Mouse (Mus musculus): Measurements from ENCODE around the gene Topaz1. TPM values are rescaled to one million over a fixed set of nuclear protein-coding genes. Genes with fewer than 3 reads are reported as not detected.
"Not testable (repeated sequence)": the region's sequence is repeated elsewhere in the genome, so short reads cannot be mapped to it uniquely, and the experiment has no call there.

The Topaz1 gene
- total RNA-seq, 2 experiments from 2014 or later = not detected

- ATAC-seq (replicated peaks; ENCODE audit: low FRiP score, poor library complexity, severe bottlenecking) = no peak
These were observed 60.0 kb downstream of the Topaz1 start for GRCm38 (mm10) chr9:122807186-122807585.

- ATAC-seq (replicated peaks; ENCODE audit: low FRiP score, poor library complexity, severe bottlenecking) = no peak
These were observed 63.1 kb downstream of the Topaz1 start for GRCm38 (mm10) chr9:122810212-122810611.

GRCm38 (mm10) chr9:122812386-122812785, 65.2 kb downstream of the Topaz1 start:
- ATAC-seq (replicated peaks; ENCODE audit: low FRiP score, poor library complexity, severe bottlenecking) = no peak

GRCm38 (mm10) chr9:122814775-122815174, 67.6 kb downstream of the Topaz1 start:
- ATAC-seq (replicated peaks; ENCODE audit: low FRiP score, poor library complexity, severe bottlenecking) = no peak

- ATAC-seq (replicated peaks; ENCODE audit: low FRiP score, poor library complexity, severe bottlenecking) = no peak
These were observed 68.2 kb downstream of the Topaz1 start for GRCm38 (mm10) chr9:122815239-122815851.

GRCm38 (mm10) chr9:122823374-122824017, 76.3 kb downstream of the Topaz1 start:
- no peak for ATAC-seq (replicated peaks; ENCODE audit: low FRiP score, poor library complexity, severe bottlenecking)

GRCm38 (mm10) chr9:122826743-122827142, 79.6 kb downstream of the Topaz1 start:
- ATAC-seq (replicated peaks; ENCODE audit: low FRiP score, poor library complexity, severe bottlenecking) = no peak

GRCm38 (mm10) chr9:122829826-122830380, 82.8 kb downstream of the Topaz1 start:
- ATAC-seq (replicated peaks; ENCODE audit: low FRiP score, poor library complexity, severe bottlenecking) = no peak

GRCm38 (mm10) chr9:122836126-122836525, 89.0 kb downstream of the Topaz1 start:
- no peak for ATAC-seq (replicated peaks; ENCODE audit: low FRiP score, poor library complexity, severe bottlenecking)

- ATAC-seq (replicated peaks; ENCODE audit: low FRiP score, poor library complexity, severe bottlenecking) = no peak
These were observed 89.6 kb downstream of the Topaz1 start for GRCm38 (mm10) chr9:122836790-122837189.

- no peak for ATAC-seq (replicated peaks; ENCODE audit: low FRiP score, poor library complexity, severe bottlenecking)
These were observed 90.1 kb downstream of the Topaz1 start for GRCm38 (mm10) chr9:122837216-122837615.

- ATAC-seq (replicated peaks; ENCODE audit: low FRiP score, poor library complexity, severe bottlenecking) = no peak
These were observed 90.5 kb downstream of the Topaz1 start for GRCm38 (mm10) chr9:122837680-122838079.

GRCm38 (mm10) chr9:122843760-122844159, 96.6 kb downstream of the Topaz1 start, which contains the start of gene Gm35549:
Gene Gm35549, minus strand, starts transcription at chr9:122844035.
- ATAC-seq (replicated peaks; ENCODE audit: low FRiP score, poor library complexity, severe bottlenecking) = no peak

GRCm38 (mm10) chr9:122845621-122846020, 98.5 kb downstream of the Topaz1 start:
- ATAC-seq (replicated peaks; ENCODE audit: low FRiP score, poor library complexity, severe bottlenecking) = no peak

- no peak for ATAC-seq (replicated peaks; ENCODE audit: low FRiP score, poor library complexity, severe bottlenecking)
These were observed 99.0 kb downstream of the Topaz1 start for GRCm38 (mm10) chr9:122846156-122846555.

GRCm38 (mm10) chr9:122847811-122848311, 100.7 kb downstream of the Topaz1 start:
- not testable (repeated sequence) for ATAC-seq (replicated peaks; ENCODE audit: low FRiP score, poor library complexity, severe bottlenecking)

Other genes starting within 250 kb of the Topaz1 start
- 1.1 and 1.7 TPM in 2 replicates for gene Tcaim, start 58.2 kb downstream of the Topaz1 start, total RNA-seq (2015; ENCODE audit: low replicate concordance)
- 1.7 and 1.9 TPM in 2 replicates for gene Tcaim, start 58.2 kb downstream of the Topaz1 start, total RNA-seq (2017; ENCODE audit: low replicate concordance)
- not detected in 2 replicates for gene Gm35549, start 96.7 kb downstream of the Topaz1 start, total RNA-seq (2015; ENCODE audit: low replicate concordance)
- not detected in 2 replicates for gene Gm35549, start 96.7 kb downstream of the Topaz1 start, total RNA-seq (2017; ENCODE audit: low replicate concordance)
- 13.7 and 36.5 TPM in 2 replicates for gene Zfp445, start 118.7 kb downstream of the Topaz1 start, total RNA-seq (2015; ENCODE audit: low replicate concordance)
- gene Zfp445, start 118.7 kb downstream of the Topaz1 start, total RNA-seq (2017; ENCODE audit: low replicate concordance) = 24.8 and 40.7 TPM in 2 replicates
- gene Zkscan7, start 138.3 kb downstream of the Topaz1 start, total RNA-seq (2015; ENCODE audit: low replicate concordance) = 0.72 TPM in 1 of 2 replicates, not detected in the other
- gene Zkscan7, start 138.3 kb downstream of the Topaz1 start, total RNA-seq (2017; ENCODE audit: low replicate concordance) = 0.23 and 0.39 TPM in 2 replicates
- gene Zfp105, start 175.7 kb downstream of the Topaz1 start, total RNA-seq (2015; ENCODE audit: low replicate concordance) = not detected in 2 replicates
- gene Zfp105, start 175.7 kb downstream of the Topaz1 start, total RNA-seq (2017; ENCODE audit: low replicate concordance) = 3.1 TPM in 1 of 2 replicates, not detected in the other
- gene 1110059G10Rik, start 203.7 kb downstream of the Topaz1 start, total RNA-seq (2015; ENCODE audit: low replicate concordance) = 18.4 and 28.5 TPM in 2 replicates
- 11.2 and 22.4 TPM in 2 replicates for gene 1110059G10Rik, start 203.7 kb downstream of the Topaz1 start, total RNA-seq (2017; ENCODE audit: low replicate concordance)
- 408 and 434 TPM in 2 replicates for gene Kif15, start 203.7 kb downstream of the Topaz1 start, total RNA-seq (2015; ENCODE audit: low replicate concordance)
- gene Kif15, start 203.7 kb downstream of the Topaz1 start, total RNA-seq (2017; ENCODE audit: low replicate concordance) = 484 and 1,059 TPM in 2 replicates